Mouse (Mus musculus) midbrain, embryonic 11.5 days (tissue): ENCODE data around the gene Scai. TPM values are rescaled to one million over a fixed set of nuclear protein-coding genes. Genes with fewer than 3 reads are reported as not detected.

Experiments used
- ATAC-seq: fragments of 200-750 bp; cut with Nextera tagmentation; 2 replicates; pipeline ENCODE4 v1.8.0; 2017; ENCODE audit warnings: moderate TSS enrichment, moderate library complexity; ENCODE audit not compliant: low FRiP score
- DNase-seq: peaks from one replicate; pipeline ENCODE4 v3.0.0; 2015; ENCODE audit warnings: low spot score; ENCODE audit errors: missing footprints
- H3K27ac ChIP-seq: fragments of 300-500 bp; sonication (generic); 2 replicates; pipeline ENCODE4 v1.5.1; 2014; ENCODE audit warnings: low read depth, low read length
- H3K27me3 ChIP-seq: fragments of 300-500 bp; sonication (generic); 2 replicates; pipeline ENCODE4 v1.6.1; 2014; ENCODE audit warnings: mild to moderate bottlenecking, low read length, moderate library complexity, mixed read lengths; ENCODE audit not compliant: control insufficient read depth, insufficient read depth
- H3K36me3 ChIP-seq: fragments of 300-500 bp; sonication (generic); 2 replicates; pipeline ENCODE4 v1.6.1; 2014; ENCODE audit warnings: mild to moderate bottlenecking, low read length, moderate library complexity, mixed read lengths; ENCODE audit not compliant: control insufficient read depth, insufficient read depth
- H3K4me1 ChIP-seq: fragments of 300-500 bp; sonication (generic); 2 replicates; pipeline ENCODE4 v1.6.1; 2014; ENCODE audit warnings: low read length; ENCODE audit not compliant: control insufficient read depth, insufficient read depth
- H3K4me2 ChIP-seq: fragments of 300-500 bp; sonication (generic); 2 replicates; pipeline ENCODE4 v1.6.1; 2014; ENCODE audit warnings: mild to moderate bottlenecking, moderate library complexity
- H3K4me3 ChIP-seq: fragments of 300-500 bp; sonication (generic); 2 replicates; pipeline ENCODE4 v1.5.1; 2014; ENCODE audit warnings: low read depth, low read length
- H3K9ac ChIP-seq: fragments of 300-500 bp; sonication (generic); 2 replicates; pipeline ENCODE4 v1.6.1; 2014; ENCODE audit warnings: low read length
- H3K9me3 ChIP-seq: fragments of 300-500 bp; sonication (generic); 2 replicates; pipeline ENCODE4 v1.6.1; 2016; ENCODE audit warnings: low read length; ENCODE audit not compliant: control insufficient read depth
- WGBS: fragments of 180-500 bp; shearing (Covaris S2); extraction: QIAGEN DNeasy Blood & Tissue Kit; methylation state at CpG from one replicate; pipeline ENCODE4 v1.1.7; 2014; 5-methylcytosine and 5-hydroxymethylcytosine counted together
- polyA plus RNA-seq: library from polyadenylated mRNA; unstranded; fragments of >200 nt; fragmentation: Nextera tagmentation; extraction: Ambion mirVana; gene quantifications from 2 replicates; pipeline ENCODE4 v1.2.1, GENCODE M21; 2014

Gene Scai
- polyA plus RNA-seq, 1 experiment from 2014 or later: 8.2 TPM

- no peak for ATAC-seq
- no peaks in the 10 kb centered on the region for H3K4me1 ChIP-seq
- H3K27me3 ChIP-seq: no peaks in the 10 kb centered on the region
- 54% methylated on average over 2 of the region's 2 CpGs for WGBS
- no peak for DNase-seq
- no peaks in the 10 kb centered on the region; the same call in 1 of the 2 replicates for H3K36me3 ChIP-seq
- H3K9me3 ChIP-seq: no peaks in the 10 kb centered on the region
- H3K4me3 ChIP-seq: no peak overlapping the region
- H3K27ac ChIP-seq: no peak overlapping the region
- no peak overlapping the region for H3K4me2 ChIP-seq
- H3K9ac ChIP-seq: no peak overlapping the region
These were observed 42.5 kb downstream of the Scai start for GRCm38 (mm10) chr2:39148075-39148474.

DNA sequence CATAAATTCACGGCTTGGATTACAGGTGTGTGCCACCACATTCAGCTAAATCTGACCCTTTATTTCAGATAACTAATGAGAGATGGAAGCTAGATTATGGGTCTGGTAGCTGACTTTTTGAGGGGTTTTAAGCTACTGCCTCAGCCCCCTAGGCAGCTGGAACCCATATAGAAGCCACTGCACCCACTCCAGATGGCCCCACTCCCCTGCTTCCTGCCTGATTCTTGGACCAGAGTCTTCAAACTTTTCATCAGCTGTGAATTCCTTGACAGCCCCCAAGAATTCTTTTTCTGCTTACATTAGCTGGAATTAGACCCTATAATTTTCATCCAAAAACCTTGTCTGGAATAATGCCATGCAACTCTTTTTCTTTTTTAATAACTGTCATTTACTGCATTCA, 44.1 kb downstream of the Scai start:
- H3K4me2 ChIP-seq: no peak overlapping the region
- no peak for DNase-seq
- H3K9me3 ChIP-seq: no peaks in the 10 kb centered on the region
- no peak for ATAC-seq
- WGBS: 100% methylated on average over 1 of the region's 1 CpGs
- H3K36me3 ChIP-seq: no peaks in the 10 kb centered on the region; the same call in 1 of the 2 replicates
- no peak overlapping the region for H3K27ac ChIP-seq
- H3K4me1 ChIP-seq: no peaks in the 10 kb centered on the region
- no peak overlapping the region for H3K4me3 ChIP-seq
- H3K9ac ChIP-seq: no peak overlapping the region
- H3K27me3 ChIP-seq: no peaks in the 10 kb centered on the region

DNA sequence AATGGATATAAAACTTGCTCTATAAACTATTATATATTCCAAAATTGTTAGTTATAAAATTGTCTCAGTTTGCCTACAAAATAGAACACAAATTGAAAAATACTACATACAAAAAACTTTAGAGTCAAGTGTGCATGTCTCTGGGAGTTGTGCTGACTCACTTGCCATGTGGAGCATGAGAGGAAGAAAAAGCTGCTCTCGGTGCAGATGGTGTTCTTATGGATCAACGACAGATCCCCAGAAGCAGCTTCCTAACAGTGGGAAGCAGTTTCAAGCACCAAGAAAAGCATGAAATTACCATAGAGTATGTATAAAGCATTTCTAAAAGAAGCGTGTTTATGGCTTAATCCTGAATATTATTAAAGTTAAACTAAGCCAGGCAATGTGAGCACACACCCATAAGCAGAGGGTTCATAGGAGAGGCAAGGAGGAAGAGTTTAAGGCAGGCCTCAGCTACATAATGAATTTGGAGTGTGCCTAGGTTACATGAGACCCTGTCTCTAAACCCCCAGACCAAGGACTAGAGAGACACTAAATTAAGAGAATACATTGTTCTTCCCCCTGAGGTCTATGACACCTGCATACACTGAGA, 48.1 kb downstream of the Scai start:
- Histone ChIP-seq H3K27me3 (no peaks in the 10 kb centered on the region), H3K27ac (no peak overlapping the region), H3K9ac (no peak overlapping the region), H3K4me1 (no peaks in the 10 kb centered on the region), H3K9me3 (no peaks in the 10 kb centered on the region), H3K4me3 (no peak overlapping the region), H3K36me3 (no peaks in the 10 kb centered on the region; the same call in 1 of the 2 replicates), H3K4me2 (no peak overlapping the region)
- DNase-seq: no peak
- WGBS: 88% methylated on average over 3 of the region's 3 CpGs
- no peak for ATAC-seq

DNA sequence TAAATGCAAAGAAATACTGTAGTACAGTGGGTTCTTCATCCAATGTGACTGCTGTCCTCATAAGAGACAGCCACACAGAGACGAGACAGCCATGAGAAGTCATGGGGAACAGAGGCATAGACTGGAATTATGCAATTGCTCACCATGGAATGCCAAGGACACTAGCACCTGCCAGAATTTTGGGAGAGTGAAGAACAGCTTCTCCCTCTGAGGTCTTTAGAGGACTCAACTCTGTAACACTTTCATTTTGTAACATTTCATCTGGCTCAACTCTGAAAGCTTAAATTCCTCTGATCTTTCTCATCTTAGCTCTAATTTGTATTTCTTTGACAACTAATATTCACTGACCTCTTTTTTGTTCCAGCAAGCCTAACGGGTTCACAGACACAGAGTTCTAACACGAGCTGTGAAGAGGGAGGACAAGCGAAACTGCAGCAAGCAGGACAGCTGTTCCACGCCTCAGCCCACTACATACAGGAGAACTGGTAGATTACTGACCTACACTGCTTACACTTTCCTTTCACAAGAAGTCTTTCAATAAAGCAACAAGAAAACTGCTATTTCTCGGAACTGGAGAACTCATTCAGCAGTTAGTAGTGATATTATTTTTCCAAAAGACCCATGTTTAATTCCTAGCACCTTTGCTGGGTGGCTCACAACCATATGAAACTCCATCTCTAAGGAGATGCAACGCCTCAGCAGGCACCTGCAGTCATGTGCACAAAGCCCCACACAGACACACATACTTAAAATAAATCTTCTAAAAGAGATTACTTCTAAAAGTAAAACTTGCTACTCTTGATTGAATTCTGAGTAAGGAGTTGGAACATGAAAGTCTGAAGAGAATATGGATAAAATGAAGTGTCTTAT, 49.7 kb downstream of the Scai start:
- H3K4me1 ChIP-seq: no peaks in the 10 kb centered on the region
- no peak overlapping the region for H3K4me2 ChIP-seq
- H3K27ac ChIP-seq: no peak overlapping the region
- H3K36me3 ChIP-seq: no peaks in the 10 kb centered on the region
- H3K4me3 ChIP-seq: no peak overlapping the region
- H3K9me3 ChIP-seq: no peaks in the 10 kb centered on the region
- H3K27me3 ChIP-seq: no peaks in the 10 kb centered on the region
- H3K9ac ChIP-seq: no peak overlapping the region
- ATAC-seq (no peak), DNase-seq (no peak)
- 89% methylated on average over 7 of the region's 7 CpGs for WGBS

GRCm38 (mm10) chr2:39129526-39130326, 60.8 kb downstream of the Scai start:
- DNase-seq (no peak), ATAC-seq (no peak)
- Histone ChIP-seq H3K4me2 (no peak overlapping the region), H3K4me1 (no peaks in the 10 kb centered on the region), H3K36me3 (no peaks in the 10 kb centered on the region), H3K9ac (no peak overlapping the region), H3K9me3 (no peaks in the 10 kb centered on the region), H3K27ac (no peak overlapping the region), H3K27me3 (no peaks in the 10 kb centered on the region), H3K4me3 (no peak overlapping the region)
- 83% methylated on average over 3 of the region's 3 CpGs for WGBS

DNA sequence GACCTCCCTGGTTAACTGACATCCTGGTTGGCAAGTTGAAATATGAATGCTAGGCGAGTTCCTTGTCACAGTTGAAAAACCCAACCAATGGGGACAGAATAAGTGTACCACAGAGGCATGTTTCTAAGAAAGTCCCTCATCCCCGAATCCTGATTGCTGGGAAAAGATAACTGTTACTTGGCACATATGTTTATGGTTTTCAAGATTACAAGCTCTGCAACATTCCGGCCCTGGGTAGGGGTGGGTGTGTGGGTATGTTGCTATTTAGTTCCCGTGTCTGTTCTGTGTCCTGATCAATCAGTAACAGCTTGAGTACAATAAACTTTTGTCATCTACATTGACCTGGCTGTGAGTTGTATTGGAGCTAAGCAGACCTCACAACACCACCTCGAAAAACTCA, 66.4 kb downstream of the Scai start:
- 93% methylated on average over 5 of the region's 5 CpGs for WGBS
- no peak for DNase-seq
- Histone ChIP-seq H3K9me3 (no peaks in the 10 kb centered on the region), H3K9ac (no peak overlapping the region), H3K27me3 (no peaks in the 10 kb centered on the region), H3K27ac (no peak overlapping the region), H3K4me3 (no peak overlapping the region), H3K4me2 (no peak overlapping the region), H3K36me3 (no peaks in the 10 kb centered on the region), H3K4me1 (no peaks in the 10 kb centered on the region)
- no peak for ATAC-seq

DNA sequence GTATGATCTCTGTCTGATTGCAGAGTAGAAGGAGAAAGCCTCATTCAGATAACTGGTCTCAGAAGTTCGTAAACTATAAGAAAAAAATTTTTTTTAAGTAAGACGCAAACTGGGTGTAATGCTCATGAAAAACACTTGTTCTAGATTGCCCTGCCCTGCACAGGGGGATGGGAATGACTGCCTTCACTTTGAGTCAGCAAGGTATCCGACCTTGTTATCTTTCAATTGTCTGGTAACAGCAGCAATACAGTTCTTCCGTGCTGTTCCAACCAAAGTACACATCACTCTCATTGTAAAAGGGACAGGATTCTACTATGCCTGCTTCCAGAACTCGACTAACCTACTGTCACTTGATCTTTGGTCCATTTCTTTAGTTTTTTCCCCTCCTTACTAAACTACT, 69.4 kb downstream of the Scai start:
- Histone ChIP-seq H3K9me3 (no peaks in the 10 kb centered on the region), H3K36me3 (no peaks in the 10 kb centered on the region), H3K4me1 (no peaks in the 10 kb centered on the region), H3K27me3 (no peaks in the 10 kb centered on the region), H3K27ac (no peak overlapping the region), H3K4me3 (no peak overlapping the region), H3K9ac (no peak overlapping the region), H3K4me2 (no peak overlapping the region)
- ATAC-seq (no peak), DNase-seq (no peak)
- WGBS: 91% methylated on average over 5 of the region's 5 CpGs

DNA sequence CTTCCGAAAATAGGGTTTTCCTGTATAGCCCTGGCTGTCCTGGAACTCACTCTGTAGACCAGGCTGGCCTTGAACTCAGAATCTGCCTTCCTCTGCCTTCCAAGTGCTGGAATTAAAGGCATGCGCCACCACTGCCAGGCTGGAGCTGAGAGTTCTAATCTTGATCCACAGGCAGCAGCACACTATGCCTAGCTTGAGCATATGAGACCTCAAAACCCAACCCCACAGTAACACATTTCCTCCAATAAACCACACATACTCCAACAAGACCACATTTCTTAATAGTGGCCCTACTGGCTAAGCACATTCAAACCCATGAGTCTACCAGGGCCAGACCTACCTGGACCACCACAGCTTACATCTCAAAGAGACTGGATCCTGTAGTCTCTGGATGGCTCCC, 74.0 kb downstream of the Scai start:
- H3K4me2 ChIP-seq: no peak overlapping the region
- no peak overlapping the region for H3K9ac ChIP-seq
- WGBS: 92% methylated on average over 2 of the region's 2 CpGs
- DNase-seq: no peak
- H3K36me3 ChIP-seq: no peaks in the 10 kb centered on the region
- no peaks in the 10 kb centered on the region for H3K4me1 ChIP-seq
- H3K9me3 ChIP-seq: no peaks in the 10 kb centered on the region
- ATAC-seq: no peak
- no peaks in the 10 kb centered on the region for H3K27me3 ChIP-seq
- no peak overlapping the region for H3K27ac ChIP-seq
- H3K4me3 ChIP-seq: no peak overlapping the region

DNA sequence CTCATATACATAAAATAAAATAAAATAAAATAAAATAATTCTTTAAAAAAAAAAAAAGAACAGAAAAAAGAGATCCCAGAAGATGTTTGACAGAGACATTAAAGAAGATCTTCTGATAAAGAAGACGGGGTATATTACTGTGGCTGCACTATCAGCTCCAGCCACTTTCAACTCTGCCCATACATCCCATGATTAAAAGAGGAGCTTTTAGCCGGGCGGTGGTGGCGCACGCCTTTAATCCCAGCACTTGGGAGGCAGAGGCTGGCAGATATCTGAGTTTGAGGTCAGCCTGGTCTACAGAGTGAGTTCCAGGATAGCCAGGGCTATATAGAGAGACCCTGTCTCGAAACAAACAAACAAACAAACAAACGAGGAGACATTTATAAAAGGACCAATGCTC, 76.4 kb downstream of the Scai start:
- H3K36me3 ChIP-seq: no peaks in the 10 kb centered on the region
- H3K4me2 ChIP-seq: no peak overlapping the region
- ATAC-seq (no peak), DNase-seq (no peak)
- H3K4me3 ChIP-seq: no peak overlapping the region
- H3K9ac ChIP-seq: no peak overlapping the region
- no peak overlapping the region for H3K27ac ChIP-seq
- H3K9me3 ChIP-seq: no peaks in the 10 kb centered on the region
- no peaks in the 10 kb centered on the region for H3K27me3 ChIP-seq
- H3K4me1 ChIP-seq: no peaks in the 10 kb centered on the region
- WGBS: 94% methylated on average over 7 of the region's 7 CpGs
